Mouse (Mus musculus) left cerebral cortex, adult 9 months (tissue): ENCODE results near the gene Dclk3.

Experiments used
- DNase-seq, 2 experiments: peaks; one replicate each; pipeline ENCODE4 v3.0.0; 2022; ENCODE audit warnings: low spot score in 2 of 2

Gene Dclk3

DNA sequence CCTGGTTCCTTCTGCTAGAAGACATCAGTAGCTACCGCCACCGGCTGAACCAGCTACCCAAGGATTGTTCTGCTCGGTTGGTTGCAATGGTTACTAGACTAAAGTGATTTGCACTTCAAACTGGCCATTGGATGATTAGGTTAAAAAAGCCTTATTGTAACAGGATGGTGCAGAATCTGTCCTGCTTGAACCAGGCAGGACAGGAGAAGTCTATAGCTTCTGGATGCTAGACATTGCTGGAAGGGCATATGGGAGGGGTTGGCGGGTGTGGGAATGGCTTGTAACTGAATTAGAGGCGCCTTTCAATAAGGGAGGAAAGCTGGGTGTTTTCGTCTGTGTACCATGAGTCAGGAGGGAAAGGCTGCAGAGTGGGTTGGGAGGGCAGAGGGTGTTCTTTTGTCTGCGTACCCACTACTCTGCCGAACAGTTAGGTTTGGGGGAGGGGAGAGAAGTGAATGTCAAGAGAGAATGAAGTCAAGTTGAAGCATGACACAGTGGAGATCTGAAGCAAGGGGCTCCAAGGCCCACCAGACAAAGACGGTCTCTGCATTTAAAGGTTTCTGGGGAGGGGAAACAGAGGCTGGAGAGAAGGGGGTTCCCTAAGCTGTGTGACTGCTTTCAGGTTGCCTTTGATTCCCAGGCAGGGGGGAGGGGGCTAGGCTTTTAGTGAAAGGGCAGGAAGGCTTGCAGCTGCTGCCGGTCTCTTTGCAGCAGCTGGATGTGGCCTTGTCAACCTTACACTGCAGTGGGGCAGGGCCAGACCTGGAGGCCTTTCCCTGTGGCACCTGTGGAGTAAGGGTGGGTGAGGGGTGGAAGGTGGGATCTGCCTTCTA is 48.0 kb downstream of the Dclk3 start:
- DNase-seq, result no peak

DNA sequence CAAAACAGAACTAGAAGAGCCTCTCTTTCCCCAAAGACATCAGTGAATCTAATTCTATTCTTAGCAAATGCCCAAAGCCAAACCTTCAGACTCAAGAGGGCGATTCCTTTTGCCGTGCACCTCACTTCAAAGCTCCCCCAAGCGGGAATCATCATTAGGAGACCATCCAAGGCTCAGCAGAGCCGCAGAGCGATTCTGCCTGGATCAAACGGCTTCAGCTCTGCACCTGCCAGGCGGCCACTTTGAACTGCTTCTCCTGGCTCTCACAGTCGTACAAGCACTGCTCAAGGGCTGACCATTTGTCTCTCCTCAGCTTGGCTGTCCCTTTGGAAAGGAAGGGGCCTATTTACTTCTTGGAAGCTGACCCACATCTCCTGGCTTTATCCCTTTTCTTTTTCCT is 51.7 kb downstream of the Dclk3 start:
- DNase-seq, result no peak

DNA sequence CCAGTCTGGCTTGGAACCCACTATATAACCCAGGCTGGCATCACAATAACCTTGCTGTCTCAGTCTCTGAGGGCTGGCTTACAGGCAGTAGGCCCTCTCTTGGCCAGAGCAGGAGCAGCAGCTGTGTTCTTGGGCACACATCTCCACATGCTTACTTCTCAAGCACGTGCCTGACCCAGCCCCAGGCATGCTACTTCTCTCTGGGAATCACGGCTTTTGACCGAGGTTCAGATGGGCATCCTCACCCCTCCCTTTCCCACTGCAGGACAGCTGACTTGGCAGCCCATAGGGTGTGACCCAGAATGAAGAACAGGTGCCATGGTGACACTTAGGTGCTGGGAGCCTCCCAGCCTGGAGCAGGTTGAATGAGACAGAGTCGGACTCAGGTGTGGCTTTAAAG is 52.4 kb downstream of the Dclk3 start:
- no peak for DNase-seq

DNA sequence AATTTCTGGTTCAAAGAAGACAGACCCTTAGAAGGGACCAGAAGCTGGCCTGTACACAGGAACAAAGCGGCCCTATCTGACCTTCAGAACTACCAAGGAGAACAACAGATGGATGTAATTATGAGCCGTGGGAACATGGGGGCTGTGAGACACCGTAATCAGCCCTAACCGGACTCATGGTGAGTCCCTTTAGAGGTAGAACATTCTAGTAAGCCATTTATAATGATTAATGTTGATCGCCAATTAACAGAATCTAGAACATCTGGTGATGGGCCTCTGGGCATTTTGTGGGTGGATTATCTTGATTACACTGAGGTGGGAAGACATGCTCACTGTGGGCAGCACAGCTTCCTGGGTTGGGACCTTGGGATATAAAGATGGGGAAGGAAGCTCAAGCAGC is 54.6 kb downstream of the Dclk3 start:
- no peak for DNase-seq

DNA sequence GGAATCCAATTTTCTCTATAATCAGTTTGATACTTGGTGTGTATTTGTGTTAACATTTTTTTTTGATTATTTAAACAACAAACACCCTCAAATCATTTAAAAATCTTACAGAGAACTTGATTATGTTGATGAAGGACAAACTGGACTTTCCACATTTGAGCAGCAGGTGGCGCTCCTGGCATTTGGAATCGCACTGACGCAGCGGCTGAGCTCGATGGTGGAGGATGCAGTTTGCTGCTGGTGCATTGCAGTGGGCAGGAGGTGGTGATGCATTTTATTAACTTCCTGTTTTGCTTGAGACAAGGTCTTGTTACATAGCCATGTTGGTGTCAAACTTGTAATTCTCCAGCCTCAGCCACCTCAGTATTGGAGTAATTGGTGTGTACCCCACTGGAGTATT is 56.7 kb downstream of the Dclk3 start:
- DNase-seq, result peak in 1 of 2 experiments; percentile 75

DNA sequence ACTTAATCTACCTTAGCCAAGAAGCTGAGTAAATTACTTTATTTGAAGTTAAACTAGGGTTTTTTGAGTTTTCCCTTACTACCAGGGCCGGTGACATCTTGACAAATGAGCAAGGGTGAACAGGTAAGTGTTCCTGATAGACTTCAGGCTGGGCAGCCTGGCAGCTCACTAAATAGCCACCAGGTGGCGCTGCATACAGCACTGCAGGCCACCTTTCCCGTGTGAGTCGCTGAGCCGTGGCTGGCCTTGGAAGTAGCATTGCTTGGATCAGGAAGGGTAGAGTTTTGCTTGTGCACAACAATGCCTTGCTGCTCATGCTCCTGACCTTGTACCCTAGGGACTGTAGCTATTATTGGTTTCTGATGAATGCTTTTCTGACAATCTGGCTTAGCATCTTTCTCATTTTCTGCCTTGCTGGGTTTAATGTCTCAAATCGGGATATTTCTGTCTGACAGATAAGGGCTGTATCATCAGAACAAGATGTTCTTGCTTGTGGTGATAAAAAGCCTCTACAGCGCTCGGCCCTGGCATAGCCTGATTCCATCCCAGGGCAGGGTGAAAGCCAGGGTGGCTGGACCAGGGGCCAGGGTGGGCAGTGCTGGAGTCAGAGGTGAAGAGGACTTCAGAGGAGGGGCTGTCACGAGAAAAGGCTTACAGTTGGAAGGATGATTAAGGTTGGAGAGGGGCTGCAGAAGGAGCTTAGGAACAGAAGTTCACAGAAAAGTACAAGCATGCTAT is 58.4 kb downstream of the Dclk3 start:
- DNase-seq, result peak in 1 of 2 experiments; percentile 72

DNA sequence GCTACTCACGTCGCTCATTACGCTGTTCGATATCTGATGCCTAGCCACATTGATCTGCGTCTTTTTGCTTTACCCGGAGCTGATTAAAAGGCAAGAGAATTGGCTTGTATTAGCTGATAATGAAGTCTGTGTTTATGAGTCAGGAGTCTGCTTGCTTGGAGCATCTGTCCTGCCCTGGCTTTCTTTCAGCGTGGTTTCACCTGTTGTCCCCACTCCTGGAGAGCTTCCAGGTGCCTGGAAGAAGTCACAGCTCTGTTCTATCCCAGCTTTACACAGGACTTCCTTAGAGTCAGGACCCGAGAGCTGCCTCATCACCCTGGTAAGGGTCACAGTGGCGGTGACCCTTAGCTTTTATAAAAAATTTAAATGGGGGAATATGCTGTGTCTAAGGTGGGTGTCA is 61.3 kb downstream of the Dclk3 start:
- DNase-seq, result no peak

DNA sequence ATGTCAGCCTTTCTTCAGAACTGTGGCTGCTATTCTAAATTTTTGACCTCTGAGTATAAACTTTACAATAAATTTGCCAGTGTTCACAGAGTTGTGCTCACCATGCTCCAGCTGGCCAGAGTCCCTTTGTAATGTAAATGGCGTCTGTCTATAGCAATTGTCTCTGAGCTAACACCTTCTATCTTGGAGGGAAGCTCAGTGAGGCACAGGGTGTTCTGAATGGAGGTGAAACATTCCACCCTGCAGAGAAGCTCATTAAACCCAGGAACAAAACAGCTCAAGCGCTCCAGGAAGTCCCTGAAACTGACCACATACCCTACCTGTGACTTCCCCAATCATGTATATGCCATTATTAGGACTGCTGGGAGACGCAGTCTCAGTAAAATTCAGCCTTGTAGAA is 67.2 kb downstream of the Dclk3 start:
- DNase-seq, result no peak

DNA sequence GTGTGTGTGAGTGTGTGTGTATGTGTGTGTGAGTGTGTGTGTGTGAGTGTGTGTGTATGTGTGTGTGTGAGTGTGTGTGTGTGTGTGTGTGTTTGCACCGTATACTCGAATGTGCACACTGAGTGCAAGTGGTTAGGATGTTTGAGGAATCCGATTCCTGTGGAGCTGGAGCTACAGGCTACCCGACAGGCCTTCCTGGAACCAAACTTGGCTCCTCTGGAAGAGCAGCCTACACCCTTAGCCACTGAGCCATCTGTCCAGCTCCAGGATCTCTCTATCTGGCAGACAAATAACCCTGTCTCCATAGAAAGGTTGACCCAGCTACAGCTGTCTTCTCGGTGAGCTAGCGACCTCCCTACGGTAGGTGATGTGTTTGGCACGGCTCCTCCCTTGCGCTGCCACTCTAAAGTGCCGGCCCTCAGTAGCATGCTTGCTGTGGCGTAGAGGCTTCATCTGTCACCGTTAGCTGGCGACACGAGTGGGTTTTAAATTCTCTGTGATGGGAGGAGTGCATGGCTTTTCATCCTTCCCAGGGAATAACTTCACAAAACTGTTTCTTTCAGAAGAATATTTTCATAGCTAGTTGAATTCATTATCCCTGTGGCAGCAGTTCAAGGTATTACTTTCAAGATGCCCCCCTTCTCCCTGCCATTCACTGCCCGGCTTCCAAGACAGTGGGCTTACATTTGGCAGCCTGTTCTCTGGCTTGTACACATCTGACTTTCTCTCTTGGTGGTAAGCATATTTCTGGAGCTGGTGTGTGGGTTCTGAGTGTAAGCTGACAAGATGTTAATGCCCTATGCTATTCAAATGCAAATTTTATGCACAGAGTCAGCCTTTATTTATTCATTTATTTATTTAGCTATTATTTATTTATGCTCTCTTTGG is 75.9 kb downstream of the Dclk3 start:
- DNase-seq, result no peak

DNA sequence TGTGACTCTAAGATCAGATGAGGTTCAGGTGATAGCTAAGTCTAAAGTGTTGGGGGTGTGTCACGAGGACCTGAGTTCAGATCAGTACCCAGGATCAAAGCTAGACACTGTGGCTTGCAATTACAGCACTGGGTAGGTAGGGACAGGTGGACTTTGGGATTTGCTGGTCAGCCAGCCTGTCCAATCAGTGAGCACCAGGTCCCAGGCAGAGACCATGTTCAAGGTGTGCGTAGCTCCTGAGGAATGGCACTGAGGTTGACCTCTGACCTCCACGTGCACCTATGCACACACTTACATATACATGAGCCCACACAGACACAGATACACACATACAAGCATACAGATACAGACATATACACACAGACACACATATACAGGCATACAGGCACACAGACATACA is 76.7 kb downstream of the Dclk3 start:
- DNase-seq, result no peak

DNA sequence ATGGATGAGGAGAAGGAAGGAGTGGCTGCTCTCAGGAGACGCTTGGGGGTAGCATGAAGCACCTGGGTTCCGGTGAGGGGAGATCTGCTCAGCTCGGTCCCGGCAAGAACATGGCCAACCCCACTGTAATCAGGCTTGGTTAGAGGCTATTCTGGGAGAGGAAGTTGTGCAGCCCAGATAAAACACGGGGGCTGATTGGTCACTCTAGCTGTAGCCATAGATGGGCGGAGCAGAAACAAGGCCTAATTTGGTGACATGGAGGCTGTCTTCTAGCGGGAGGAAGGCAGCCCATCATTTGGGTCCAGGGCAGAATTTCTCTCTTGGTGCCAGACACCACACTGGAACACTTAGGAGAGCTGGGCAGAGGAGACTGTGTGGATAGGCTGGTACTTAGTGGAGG is 83.3 kb downstream of the Dclk3 start:
- no peak for DNase-seq

DNA sequence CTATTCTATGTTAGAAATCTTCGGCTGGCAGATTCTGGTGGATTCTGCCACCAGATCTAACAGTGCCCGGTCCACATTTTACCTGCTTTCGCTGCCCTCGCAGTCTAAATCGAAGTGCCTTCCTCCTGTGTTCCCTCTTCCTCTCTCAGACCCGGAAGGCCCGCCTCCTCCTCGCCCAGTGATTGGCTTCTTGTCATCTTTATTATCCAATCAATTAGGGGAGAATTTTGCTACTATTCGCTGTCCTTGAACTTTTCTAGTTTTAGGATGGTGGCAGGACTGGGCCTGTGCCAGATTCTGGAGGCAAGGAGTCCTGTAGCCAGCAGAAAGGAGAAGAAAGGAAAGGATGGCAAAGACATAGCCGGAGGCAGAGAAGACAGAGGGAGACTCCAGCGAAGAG is 84.2 kb downstream of the Dclk3 start:
- DNase-seq, result no peak

DNA sequence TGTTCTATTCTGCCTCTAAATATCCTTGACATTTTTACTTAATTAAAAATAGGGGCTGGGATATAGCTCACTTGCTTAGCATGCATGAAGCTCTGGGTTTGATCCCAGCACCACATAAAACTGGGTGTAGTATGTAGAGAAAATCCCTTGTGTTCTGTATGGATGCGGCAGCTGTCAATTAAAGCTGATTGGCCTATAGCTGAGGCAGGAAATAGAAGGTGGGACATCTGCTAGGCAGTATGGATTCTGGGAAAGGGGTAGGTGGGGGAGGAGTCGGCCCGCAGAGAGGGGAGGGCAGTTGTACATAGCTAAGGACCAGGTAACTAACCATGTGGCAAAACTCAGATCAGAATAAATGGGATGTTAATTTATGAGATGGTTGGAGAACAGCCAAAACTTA is 85.0 kb downstream of the Dclk3 start:
- DNase-seq, result no peak

DNA sequence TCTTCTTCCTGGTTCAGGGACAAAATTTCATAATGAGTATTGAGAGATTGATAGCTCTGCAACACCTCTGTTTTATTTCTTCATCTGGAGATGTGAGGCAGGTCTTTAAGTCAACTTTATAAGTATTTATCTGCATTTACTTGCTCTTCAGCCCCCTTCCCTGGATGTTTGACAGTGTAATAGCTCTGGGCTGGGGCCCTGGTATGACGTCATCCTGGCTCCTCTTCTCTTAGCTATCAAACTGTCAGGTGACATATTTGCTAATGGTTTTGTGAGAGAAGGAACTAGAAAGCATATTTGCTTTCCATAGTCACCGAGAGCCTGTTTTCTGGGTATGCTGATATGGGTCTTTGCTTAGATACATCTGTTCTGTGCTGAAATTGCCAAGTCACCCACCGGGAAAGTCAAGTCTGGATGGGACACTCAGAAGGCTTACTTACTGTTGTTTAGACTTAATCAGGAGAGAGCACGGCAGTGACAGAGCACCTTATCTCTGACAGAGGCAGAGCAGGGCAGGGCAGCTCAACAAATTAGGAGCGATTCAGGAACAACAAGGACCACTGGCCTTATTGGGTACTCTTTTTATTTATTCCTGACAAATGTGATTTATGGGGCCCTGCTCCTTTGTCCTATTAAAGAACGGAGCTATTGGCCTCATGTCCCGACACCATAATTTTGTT is 96.0 kb downstream of the Dclk3 start:
- no peak for DNase-seq

DNA sequence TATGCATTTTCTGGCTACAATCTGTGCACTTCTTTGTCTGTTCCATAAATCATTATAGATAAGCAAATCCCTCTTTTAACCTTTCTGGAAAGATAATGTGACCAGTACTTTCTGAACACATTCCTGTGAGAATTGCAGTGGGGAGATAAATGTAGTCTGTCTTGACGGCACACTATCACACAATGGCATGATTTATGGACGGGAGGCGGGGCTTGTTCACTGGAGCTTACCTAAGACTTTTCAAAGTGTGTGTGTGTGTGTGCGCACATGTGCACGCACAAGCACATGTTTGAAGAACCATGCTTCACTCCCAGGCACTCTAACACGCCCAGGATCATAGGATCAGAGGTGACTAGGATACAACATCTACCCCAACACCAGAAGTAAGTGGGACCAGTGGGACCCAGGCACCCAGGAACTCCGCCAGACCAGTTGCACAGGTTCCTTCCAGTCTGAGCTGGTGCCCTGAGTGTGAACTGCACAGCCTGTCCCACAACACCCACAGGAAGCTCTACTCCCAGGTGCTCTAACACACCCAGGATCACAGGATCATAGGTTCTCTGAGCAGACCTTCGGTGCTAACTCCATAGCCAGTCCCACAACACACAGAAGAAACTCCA is 96.7 kb downstream of the Dclk3 start:
- no peak for DNase-seq
